Mouse (Mus musculus): ENCODE data around the gene Erich2. TPM values are rescaled to one million over a fixed set of nuclear protein-coding genes. Genes with fewer than 3 reads are reported as not detected.
A peak's percentile ranks its signal among the peaks of the same experiment; 100 is the strongest.

The Erich2 gene
- polyA plus RNA-seq, 1 experiment from 2014 or later = 1.5 TPM

- H3K4me2 ChIP-seq (replicated peaks) = no peak overlapping the region
- 2% methylated on average over 38 of the region's 38 CpGs for WGBS
- peaks cover 99% of the 10 kb centered on the region for H3K27me3 ChIP-seq (replicated peaks)
- no peak overlapping the region for H3K4me3 ChIP-seq (replicated peaks)
- ATAC-seq = no peak
- no peak overlapping the region for H3K27ac ChIP-seq
- peaks cover 39% of the 10 kb centered on the region for H3K4me1 ChIP-seq (replicated peaks)
- H3K9me3 ChIP-seq = no peaks in the 10 kb centered on the region
- no peak overlapping the region for H3K9ac ChIP-seq
- no peaks in the 10 kb centered on the region for H3K36me3 ChIP-seq
Measured at GRCm38 (mm10) chr2:70563721-70564645, 55.4 kb downstream of the Erich2 start.

GRCm38 (mm10) chr2:70564646-70565315, 56.2 kb downstream of the Erich2 start:
- Histone ChIP-seq H3K9me3 (no peaks in the 10 kb centered on the region), H3K4me2 (replicated peaks) (no peak overlapping the region), H3K4me1 (replicated peaks) (peaks cover 39% of the 10 kb centered on the region), H3K27ac (no peak overlapping the region), H3K4me3 (replicated peaks) (no peak overlapping the region), H3K36me3 (no peaks in the 10 kb centered on the region), H3K9ac (no peak overlapping the region), H3K27me3 (replicated peaks) (peaks cover 99% of the 10 kb centered on the region)
- WGBS = 4% methylated on average over 15 of the region's 15 CpGs
- ATAC-seq = no peak

GRCm38 (mm10) chr2:70565651-70566602, 57.3 kb downstream of the Erich2 start:
- no peak for ATAC-seq
- H3K4me2 ChIP-seq (replicated peaks) = no peak overlapping the region
- no peaks in the 10 kb centered on the region for H3K36me3 ChIP-seq
- H3K27me3 ChIP-seq (replicated peaks) = peaks cover 94% of the 10 kb centered on the region
- H3K4me3 ChIP-seq (replicated peaks) = no peak overlapping the region
- peaks cover 36% of the 10 kb centered on the region for H3K4me1 ChIP-seq (replicated peaks)
- H3K9ac ChIP-seq = no peak overlapping the region
- H3K9me3 ChIP-seq = no peaks in the 10 kb centered on the region
- no peak overlapping the region for H3K27ac ChIP-seq
- WGBS = 4% methylated on average over 30 of the region's 30 CpGs

GRCm38 (mm10) chr2:70566603-70566981, 58.0 kb downstream of the Erich2 start:
- H3K9ac ChIP-seq = no peak overlapping the region
- no peak overlapping the region for H3K27ac ChIP-seq
- H3K4me3 ChIP-seq (replicated peaks) = no peak overlapping the region
- ATAC-seq = no peak
- H3K36me3 ChIP-seq = no peaks in the 10 kb centered on the region
- H3K27me3 ChIP-seq (replicated peaks) = peaks cover 94% of the 10 kb centered on the region
- H3K9me3 ChIP-seq = no peaks in the 10 kb centered on the region
- 3% methylated on average over 18 of the region's 18 CpGs for WGBS
- H3K4me2 ChIP-seq (replicated peaks) = no peak overlapping the region
- peaks cover 36% of the 10 kb centered on the region for H3K4me1 ChIP-seq (replicated peaks)

- no peak for ATAC-seq
- Histone ChIP-seq H3K4me1 (replicated peaks) (peaks cover 32% of the 10 kb centered on the region), H3K36me3 (no peaks in the 10 kb centered on the region), H3K4me3 (replicated peaks) (no peak overlapping the region), H3K4me2 (replicated peaks) (0 out of 2 replicates have a peak overlapping the region, but pooled peaks have one; percentile 19), H3K27me3 (replicated peaks) (peaks cover 92% of the 10 kb centered on the region), H3K9me3 (no peaks in the 10 kb centered on the region), H3K27ac (no peak overlapping the region), H3K9ac (no peak overlapping the region)
- WGBS = 6% methylated on average over 23 of the region's 23 CpGs
Measured at GRCm38 (mm10) chr2:70567071-70567681, 58.6 kb downstream of the Erich2 start.

DNA sequence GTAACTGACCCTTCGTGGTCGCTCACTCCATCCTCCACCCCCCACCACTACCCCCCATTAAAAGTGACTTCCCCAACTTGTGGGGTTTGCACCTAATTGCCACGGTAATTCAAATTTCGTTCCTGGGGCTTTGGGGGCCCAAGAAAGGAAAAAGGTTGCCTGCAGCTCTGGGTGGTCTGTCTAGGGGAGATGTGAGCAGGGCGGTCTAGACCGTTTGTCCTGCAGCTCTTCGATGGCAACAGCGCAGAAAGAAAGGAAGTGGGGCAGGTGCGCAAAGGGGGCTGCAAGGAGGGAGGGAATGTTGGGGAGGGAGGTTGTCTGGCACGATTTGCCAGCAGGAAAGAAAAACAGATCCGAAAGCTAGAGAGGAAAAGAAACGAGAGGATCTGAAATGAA, 59.1 kb downstream of the Erich2 start:
- Histone ChIP-seq H3K4me1 (replicated peaks) (peaks cover 27% of the 10 kb centered on the region), H3K9me3 (no peaks in the 10 kb centered on the region), H3K9ac (no peak overlapping the region), H3K4me3 (replicated peaks) (no peak overlapping the region; the same call in 1 of the 2 replicates), H3K36me3 (no peaks in the 10 kb centered on the region), H3K4me2 (replicated peaks) (peak overlapping the region; percentile 74), H3K27ac (no peak overlapping the region), H3K27me3 (replicated peaks) (peaks cover 92% of the 10 kb centered on the region)
- under 1% methylated on average over 12 of the region's 12 CpGs for WGBS
- no peak for ATAC-seq

DNA sequence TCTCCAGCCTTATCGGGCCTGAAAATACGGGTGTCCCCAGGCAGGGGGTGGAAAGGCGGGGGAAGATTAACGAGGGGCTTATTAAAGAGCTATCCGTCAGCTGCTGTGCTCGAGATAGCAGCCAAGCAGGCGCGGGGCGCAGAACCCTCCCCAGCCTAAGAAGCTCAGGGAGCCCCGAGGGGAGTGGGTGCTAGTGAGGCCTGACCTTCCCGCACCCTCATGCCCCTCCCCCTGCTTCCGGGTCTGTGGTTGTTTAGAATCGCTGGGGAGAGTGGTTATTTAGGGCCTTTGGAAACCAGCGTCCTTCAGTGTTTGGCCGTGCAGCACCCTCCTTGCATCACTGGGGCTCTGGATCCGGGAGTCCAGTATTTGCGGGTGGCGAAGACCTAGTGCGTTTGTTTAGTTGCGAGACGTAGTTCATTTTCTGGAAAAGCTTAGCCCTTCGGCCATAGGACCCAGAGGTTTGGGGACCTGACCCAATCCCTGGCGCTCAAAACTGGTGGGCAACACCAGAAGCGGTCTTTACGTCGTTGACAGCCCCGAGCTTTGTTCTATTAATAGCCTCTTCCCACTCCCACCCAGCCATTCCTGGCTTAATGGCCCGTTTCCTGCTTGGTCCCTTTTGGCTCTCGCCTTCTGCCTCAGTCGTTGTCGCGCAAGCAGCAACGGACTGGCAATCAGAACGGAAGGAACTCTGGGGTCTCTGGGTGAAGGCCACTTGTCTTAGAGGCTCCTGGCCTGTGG, 59.8 kb downstream of the Erich2 start:
- H3K27me3 ChIP-seq (replicated peaks) = peaks cover 85% of the 10 kb centered on the region
- peak overlapping the region; percentile 31 for H3K4me3 ChIP-seq (replicated peaks)
- WGBS = 1% methylated on average over 34 of the region's 34 CpGs
- ATAC-seq = 0 out of 2 replicates have a peak, but pooled peaks have one; percentile 29
- H3K4me2 ChIP-seq (replicated peaks) = peak overlapping the region; percentile 74
- H3K9ac ChIP-seq = no peak overlapping the region
- no peaks in the 10 kb centered on the region for H3K36me3 ChIP-seq
- H3K4me1 ChIP-seq (replicated peaks) = peaks cover 25% of the 10 kb centered on the region
- no peak overlapping the region for H3K27ac ChIP-seq
- H3K9me3 ChIP-seq = no peaks in the 10 kb centered on the region

GRCm38 (mm10) chr2:70571698-70572097, 63.1 kb downstream of the Erich2 start:
- ATAC-seq = no peak
- no peak overlapping the region for H3K4me2 ChIP-seq (replicated peaks)
- no peak overlapping the region for H3K9ac ChIP-seq
- H3K36me3 ChIP-seq = no peaks in the 10 kb centered on the region
- no peak overlapping the region for H3K27ac ChIP-seq
- peaks cover 19% of the 10 kb centered on the region for H3K4me1 ChIP-seq (replicated peaks)
- H3K9me3 ChIP-seq = no peaks in the 10 kb centered on the region
- WGBS = 50% methylated on average over 4 of the region's 4 CpGs
- H3K27me3 ChIP-seq (replicated peaks) = peaks cover 52% of the 10 kb centered on the region
- no peak overlapping the region for H3K4me3 ChIP-seq (replicated peaks)

DNA sequence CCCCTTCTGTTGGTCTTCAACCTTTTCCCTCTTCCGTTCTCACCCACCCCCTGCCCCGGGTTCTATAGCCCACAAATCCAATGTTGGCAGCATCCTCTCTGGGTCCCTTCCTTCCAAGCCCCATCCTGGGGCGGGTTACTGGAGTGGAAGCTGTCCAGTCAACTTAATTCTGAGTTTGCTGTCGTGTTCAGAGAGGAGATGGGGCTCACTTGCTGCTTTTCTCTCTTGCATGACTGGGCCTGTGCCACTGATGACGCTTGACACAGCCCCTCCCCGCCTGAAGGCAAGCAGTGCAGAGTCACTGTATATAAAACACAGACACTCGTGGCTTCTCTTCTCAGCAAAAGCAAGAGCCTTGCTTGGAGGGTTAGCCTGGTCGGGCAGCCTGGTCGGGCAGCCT, 63.6 kb downstream of the Erich2 start:
- no peak overlapping the region for H3K27ac ChIP-seq
- H3K4me1 ChIP-seq (replicated peaks) = peaks cover 13% of the 10 kb centered on the region
- no peaks in the 10 kb centered on the region for H3K9me3 ChIP-seq
- no peak overlapping the region for H3K4me3 ChIP-seq (replicated peaks)
- H3K36me3 ChIP-seq = no peaks in the 10 kb centered on the region
- H3K9ac ChIP-seq = no peak overlapping the region
- no peak overlapping the region for H3K4me2 ChIP-seq (replicated peaks)
- ATAC-seq = no peak
- H3K27me3 ChIP-seq (replicated peaks) = peaks cover 46% of the 10 kb centered on the region
- 50% methylated on average over 9 of the region's 9 CpGs for WGBS

GRCm38 (mm10) chr2:70573544-70574210, 65.1 kb downstream of the Erich2 start:
- Histone ChIP-seq H3K9me3 (no peaks in the 10 kb centered on the region), H3K27ac (no peak overlapping the region), H3K4me3 (replicated peaks) (no peak overlapping the region), H3K4me2 (replicated peaks) (no peak overlapping the region), H3K36me3 (no peaks in the 10 kb centered on the region), H3K4me1 (replicated peaks) (peaks cover 2% of the 10 kb centered on the region; the same call in 1 of the 2 replicates), H3K9ac (no peak overlapping the region), H3K27me3 (replicated peaks) (peaks cover 33% of the 10 kb centered on the region)
- WGBS = 70% methylated on average over 8 of the region's 8 CpGs
- ATAC-seq = no peak

GRCm38 (mm10) chr2:70588200-70588599, 79.6 kb downstream of the Erich2 start:
- no peak for ATAC-seq
- no peaks in the 10 kb centered on the region for H3K4me1 ChIP-seq (replicated peaks)
- H3K27me3 ChIP-seq (replicated peaks) = no peaks in the 10 kb centered on the region
- H3K4me3 ChIP-seq (replicated peaks) = no peak overlapping the region
- H3K36me3 ChIP-seq = no peaks in the 10 kb centered on the region
- H3K4me2 ChIP-seq (replicated peaks) = no peak overlapping the region
- no peak overlapping the region for H3K27ac ChIP-seq
- WGBS = 88% methylated on average over 6 of the region's 6 CpGs
- H3K9me3 ChIP-seq = no peaks in the 10 kb centered on the region
- H3K9ac ChIP-seq = no peak overlapping the region

All from intestine, embryonic 15.5 days (tissue).